Mouse (Mus musculus): Measurements from ENCODE around the gene Fut9. TPM values are rescaled to one million over a fixed set of nuclear protein-coding genes. Genes with fewer than 3 reads are reported as not detected.

The Fut9 gene
- polyA plus RNA-seq, 1 experiment from 2014 or later = 0.17 TPM

GRCm38 (mm10) chr4:25664196-25664595, 135.8 kb downstream of the Fut9 start:
- no peaks in the 10 kb centered on the region for H3K36me3 ChIP-seq (ENCODE audit: control insufficient read depth, insufficient read depth, low read length)
- no peak overlapping the region for H3K4me2 ChIP-seq (ENCODE audit: low read depth, severe bottlenecking)
- H3K4me3 ChIP-seq (ENCODE audit: low read depth, low read length) = no peak overlapping the region
- WGBS = 81% methylated on average over 1 of the region's 1 CpGs
- ATAC-seq (ENCODE audit: insufficient number of reproducible peaks, low FRiP score, low TSS enrichment, low read depth) = no peak
- no peaks in the 10 kb centered on the region for H3K27me3 ChIP-seq (ENCODE audit: control insufficient read depth, insufficient read depth, low read length)
- no peak overlapping the region for H3K9ac ChIP-seq (ENCODE audit: low read length)
- no peaks in the 10 kb centered on the region for H3K4me1 ChIP-seq (ENCODE audit: control insufficient read depth, insufficient read depth, low read length)
- no peaks in the 10 kb centered on the region for H3K9me3 ChIP-seq (ENCODE audit: control insufficient read depth, low read length)
- H3K27ac ChIP-seq (replicated peaks; ENCODE audit: low read depth, low read length) = no peak overlapping the region
- no peak for DNase-seq (ENCODE audit: low spot score)

- 74% methylated on average over 3 of the region's 3 CpGs for WGBS
- Histone ChIP-seq H3K36me3 (ENCODE audit: control insufficient read depth, insufficient read depth, low read length) (no peaks in the 10 kb centered on the region), H3K9me3 (ENCODE audit: control insufficient read depth, low read length) (no peaks in the 10 kb centered on the region), H3K27ac (replicated peaks; ENCODE audit: low read depth, low read length) (no peak overlapping the region), H3K4me2 (ENCODE audit: low read depth, severe bottlenecking) (no peak overlapping the region), H3K4me3 (ENCODE audit: low read depth, low read length) (no peak overlapping the region), H3K4me1 (ENCODE audit: control insufficient read depth, insufficient read depth, low read length) (no peaks in the 10 kb centered on the region), H3K27me3 (ENCODE audit: control insufficient read depth, insufficient read depth, low read length) (no peaks in the 10 kb centered on the region), H3K9ac (ENCODE audit: low read length) (no peak overlapping the region)
- DNase-seq (ENCODE audit: low spot score) (no peak), ATAC-seq (ENCODE audit: insufficient number of reproducible peaks, low FRiP score, low TSS enrichment, low read depth) (no peak)
Observed at GRCm38 (mm10) chr4:25661204-25661727, 138.8 kb downstream of the Fut9 start.

- 88% methylated on average over 3 of the region's 3 CpGs for WGBS
- no peak overlapping the region for H3K27ac ChIP-seq (replicated peaks; ENCODE audit: low read depth, low read length)
- no peak overlapping the region for H3K4me2 ChIP-seq (ENCODE audit: low read depth, severe bottlenecking)
- H3K36me3 ChIP-seq (ENCODE audit: control insufficient read depth, insufficient read depth, low read length) = no peaks in the 10 kb centered on the region
- ATAC-seq (ENCODE audit: insufficient number of reproducible peaks, low FRiP score, low TSS enrichment, low read depth) (no peak), DNase-seq (ENCODE audit: low spot score) (no peak)
- no peaks in the 10 kb centered on the region for H3K4me1 ChIP-seq (ENCODE audit: control insufficient read depth, insufficient read depth, low read length)
- no peak overlapping the region for H3K9ac ChIP-seq (ENCODE audit: low read length)
- no peak overlapping the region for H3K4me3 ChIP-seq (ENCODE audit: low read depth, low read length)
- H3K27me3 ChIP-seq (ENCODE audit: control insufficient read depth, insufficient read depth, low read length) = no peaks in the 10 kb centered on the region
- no peaks in the 10 kb centered on the region for H3K9me3 ChIP-seq (ENCODE audit: control insufficient read depth, low read length)
Observed at GRCm38 (mm10) chr4:25658792-25659191, 141.3 kb downstream of the Fut9 start.

GRCm38 (mm10) chr4:25651902-25652301, 148.1 kb downstream of the Fut9 start:
- H3K9ac ChIP-seq (ENCODE audit: low read length) = no peak overlapping the region
- no peaks in the 10 kb centered on the region for H3K4me1 ChIP-seq (ENCODE audit: control insufficient read depth, insufficient read depth, low read length)
- WGBS = 85% methylated on average over 3 of the region's 3 CpGs
- H3K4me3 ChIP-seq (ENCODE audit: low read depth, low read length) = no peak overlapping the region
- ATAC-seq (ENCODE audit: insufficient number of reproducible peaks, low FRiP score, low TSS enrichment, low read depth) (no peak), DNase-seq (ENCODE audit: low spot score) (no peak)
- H3K27me3 ChIP-seq (ENCODE audit: control insufficient read depth, insufficient read depth, low read length) = no peaks in the 10 kb centered on the region
- H3K4me2 ChIP-seq (ENCODE audit: low read depth, severe bottlenecking) = no peak overlapping the region
- no peaks in the 10 kb centered on the region for H3K9me3 ChIP-seq (ENCODE audit: control insufficient read depth, low read length)
- no peaks in the 10 kb centered on the region for H3K36me3 ChIP-seq (ENCODE audit: control insufficient read depth, insufficient read depth, low read length)
- no peak overlapping the region for H3K27ac ChIP-seq (replicated peaks; ENCODE audit: low read depth, low read length)

- WGBS = 92% methylated on average over 2 of the region's 2 CpGs
- Histone ChIP-seq H3K4me1 (ENCODE audit: control insufficient read depth, insufficient read depth, low read length) (no peaks in the 10 kb centered on the region), H3K27ac (replicated peaks; ENCODE audit: low read depth, low read length) (no peak overlapping the region), H3K9me3 (ENCODE audit: control insufficient read depth, low read length) (no peaks in the 10 kb centered on the region), H3K36me3 (ENCODE audit: control insufficient read depth, insufficient read depth, low read length) (no peaks in the 10 kb centered on the region), H3K4me2 (ENCODE audit: low read depth, severe bottlenecking) (no peak overlapping the region), H3K9ac (ENCODE audit: low read length) (no peak overlapping the region), H3K27me3 (ENCODE audit: control insufficient read depth, insufficient read depth, low read length) (no peaks in the 10 kb centered on the region), H3K4me3 (ENCODE audit: low read depth, low read length) (no peak overlapping the region)
- no peak for DNase-seq (ENCODE audit: low spot score)
- no peak for ATAC-seq (ENCODE audit: insufficient number of reproducible peaks, low FRiP score, low TSS enrichment, low read depth)
Observed at GRCm38 (mm10) chr4:25648107-25648506, 151.9 kb downstream of the Fut9 start.

- no peaks in the 10 kb centered on the region for H3K4me1 ChIP-seq (ENCODE audit: control insufficient read depth, insufficient read depth, low read length)
- 77% methylated on average over 1 of the region's 1 CpGs for WGBS
- no peak for ATAC-seq (ENCODE audit: insufficient number of reproducible peaks, low FRiP score, low TSS enrichment, low read depth)
- no peak overlapping the region for H3K27ac ChIP-seq (replicated peaks; ENCODE audit: low read depth, low read length)
- H3K9ac ChIP-seq (ENCODE audit: low read length) = no peak overlapping the region
- no peak for DNase-seq (ENCODE audit: low spot score)
- H3K9me3 ChIP-seq (ENCODE audit: control insufficient read depth, low read length) = no peaks in the 10 kb centered on the region
- no peaks in the 10 kb centered on the region for H3K27me3 ChIP-seq (ENCODE audit: control insufficient read depth, insufficient read depth, low read length)
- no peak overlapping the region for H3K4me2 ChIP-seq (ENCODE audit: low read depth, severe bottlenecking)
- no peak overlapping the region for H3K4me3 ChIP-seq (ENCODE audit: low read depth, low read length)
- H3K36me3 ChIP-seq (ENCODE audit: control insufficient read depth, insufficient read depth, low read length) = no peaks in the 10 kb centered on the region
Observed at GRCm38 (mm10) chr4:25647593-25647992, 152.5 kb downstream of the Fut9 start.

- no peak for ATAC-seq (ENCODE audit: insufficient number of reproducible peaks, low FRiP score, low TSS enrichment, low read depth)
- no peaks in the 10 kb centered on the region for H3K9me3 ChIP-seq (ENCODE audit: control insufficient read depth, low read length)
- no peaks in the 10 kb centered on the region for H3K36me3 ChIP-seq (ENCODE audit: control insufficient read depth, insufficient read depth, low read length)
- 75% methylated on average over 2 of the region's 2 CpGs for WGBS
- H3K27me3 ChIP-seq (ENCODE audit: control insufficient read depth, insufficient read depth, low read length) = no peaks in the 10 kb centered on the region
- H3K4me3 ChIP-seq (ENCODE audit: low read depth, low read length) = no peak overlapping the region
- no peak for DNase-seq (ENCODE audit: low spot score)
- H3K4me2 ChIP-seq (ENCODE audit: low read depth, severe bottlenecking) = no peak overlapping the region
- H3K4me1 ChIP-seq (ENCODE audit: control insufficient read depth, insufficient read depth, low read length) = no peaks in the 10 kb centered on the region
- no peak overlapping the region for H3K9ac ChIP-seq (ENCODE audit: low read length)
- H3K27ac ChIP-seq (replicated peaks; ENCODE audit: low read depth, low read length) = no peak overlapping the region
Observed at GRCm38 (mm10) chr4:25645580-25645979, 154.5 kb downstream of the Fut9 start.

- no peak for ATAC-seq (ENCODE audit: insufficient number of reproducible peaks, low FRiP score, low TSS enrichment, low read depth)
- H3K4me2 ChIP-seq (ENCODE audit: low read depth, severe bottlenecking) = no peak overlapping the region
- H3K27ac ChIP-seq (replicated peaks; ENCODE audit: low read depth, low read length) = no peak overlapping the region
- H3K27me3 ChIP-seq (ENCODE audit: control insufficient read depth, insufficient read depth, low read length) = no peaks in the 10 kb centered on the region
- no peaks in the 10 kb centered on the region for H3K9me3 ChIP-seq (ENCODE audit: control insufficient read depth, low read length)
- DNase-seq (ENCODE audit: low spot score) = no peak
- 91% methylated on average over 4 of the region's 4 CpGs for WGBS
- no peak overlapping the region for H3K4me3 ChIP-seq (ENCODE audit: low read depth, low read length)
- no peak overlapping the region for H3K9ac ChIP-seq (ENCODE audit: low read length)
- no peaks in the 10 kb centered on the region for H3K4me1 ChIP-seq (ENCODE audit: control insufficient read depth, insufficient read depth, low read length)
- H3K36me3 ChIP-seq (ENCODE audit: control insufficient read depth, insufficient read depth, low read length) = no peaks in the 10 kb centered on the region
Observed at GRCm38 (mm10) chr4:25641993-25642392, 158.1 kb downstream of the Fut9 start.

GRCm38 (mm10) chr4:25633262-25633661, 166.8 kb downstream of the Fut9 start:
- H3K27me3 ChIP-seq (ENCODE audit: control insufficient read depth, insufficient read depth, low read length) = no peaks in the 10 kb centered on the region
- DNase-seq (ENCODE audit: low spot score) (no peak), ATAC-seq (ENCODE audit: insufficient number of reproducible peaks, low FRiP score, low TSS enrichment, low read depth) (no peak)
- 90% methylated on average over 2 of the region's 2 CpGs for WGBS
- H3K27ac ChIP-seq (replicated peaks; ENCODE audit: low read depth, low read length) = no peak overlapping the region
- no peak overlapping the region for H3K4me3 ChIP-seq (ENCODE audit: low read depth, low read length)
- H3K4me2 ChIP-seq (ENCODE audit: low read depth, severe bottlenecking) = no peak overlapping the region
- H3K9ac ChIP-seq (ENCODE audit: low read length) = no peak overlapping the region
- no peaks in the 10 kb centered on the region for H3K4me1 ChIP-seq (ENCODE audit: control insufficient read depth, insufficient read depth, low read length)
- no peaks in the 10 kb centered on the region for H3K36me3 ChIP-seq (ENCODE audit: control insufficient read depth, insufficient read depth, low read length)
- no peaks in the 10 kb centered on the region for H3K9me3 ChIP-seq (ENCODE audit: control insufficient read depth, low read length)

All from limb, embryonic 11.5 days (tissue).